Mouse (Mus musculus): ENCODE data around the gene Fam180a. TPM values are rescaled to one million over a fixed set of nuclear protein-coding genes. Genes with fewer than 3 reads are reported as not detected.

Gene Fam180a
- 0.06 and 0.07 TPM in 2 replicates for polyA plus RNA-seq (2012; rRNA removed)

GRCm38 (mm10) chr6:35326111-35326515 is at the start of gene Fam180a:
Gene Fam180a (minus strand): TSS chr6:35326141.

GRCm38 (mm10) chr6:35308037-35308436 is 17.9 kb downstream of the Fam180a start, which contains the start of gene Slc13a4:
Gene Slc13a4 (minus strand): TSS chr6:35308131.

Other genes starting within 250 kb of the Fam180a start
- gene Cnot4, start 192.4 kb downstream of the Fam180a start, polyA plus RNA-seq (2012; rRNA removed), result 13.2 and 23.6 TPM in 2 replicates
- 55.5 and 64.1 TPM in 2 replicates for gene Nup205, start 148.7 kb downstream of the Fam180a start, polyA plus RNA-seq (2012; rRNA removed)
- gene Slc13a4, start 18.0 kb downstream of the Fam180a start, polyA plus RNA-seq (2012; rRNA removed), result 0.16 and 0.24 TPM in 2 replicates
- gene Mtpn, start 213.7 kb upstream of the Fam180a start, polyA plus RNA-seq (2012; rRNA removed), result 47.4 and 76.5 TPM in 2 replicates